Mouse (Mus musculus) embryo, embryonic 10 days (tissue): ENCODE results near the gene Urm1.

ENCODE experiments used
- DNase-seq: peaks from one replicate; pipeline ENCODE4 v3.0.0-alpha.2; 2015; ENCODE audit warnings: low spot score

Gene Urm1

DNA sequence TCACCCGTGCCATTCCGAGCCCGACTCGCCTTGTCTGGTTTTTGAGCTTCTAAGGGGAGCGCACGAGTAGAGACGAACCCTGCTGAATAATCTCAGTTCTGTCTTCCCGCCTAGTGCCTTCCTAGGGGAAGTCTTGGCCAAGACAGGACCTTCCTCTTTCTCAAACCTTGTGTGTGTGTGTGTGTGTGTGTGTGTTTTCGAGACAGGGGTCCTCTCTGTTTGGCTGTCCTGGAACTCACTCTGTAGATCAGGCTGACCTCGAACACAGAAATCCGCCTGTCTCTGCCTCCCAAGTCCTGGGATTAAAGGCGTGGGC, 7.8 kb downstream of the Urm1 start:
- no peak for DNase-seq

DNA sequence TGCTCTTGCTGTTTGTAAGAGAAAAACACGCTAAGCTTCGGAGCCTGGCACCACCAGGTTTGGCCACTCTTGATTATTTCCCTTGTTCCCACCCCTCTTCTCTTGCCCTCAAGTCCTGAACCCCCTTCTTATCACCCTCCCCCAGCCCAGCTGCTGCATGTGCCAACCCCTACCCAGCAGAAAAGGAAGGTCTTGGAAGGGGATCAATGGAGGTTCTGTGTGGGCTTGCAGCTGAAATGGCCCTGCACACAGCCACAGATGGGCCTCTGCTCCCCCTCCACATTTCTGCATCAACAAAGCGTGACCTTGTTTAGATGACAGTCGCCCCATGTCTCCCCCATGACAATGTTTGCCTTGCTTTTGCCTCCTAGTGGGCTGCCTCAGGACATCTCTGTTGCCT, 11.2 kb downstream of the Urm1 start:
- no peak for DNase-seq

DNA sequence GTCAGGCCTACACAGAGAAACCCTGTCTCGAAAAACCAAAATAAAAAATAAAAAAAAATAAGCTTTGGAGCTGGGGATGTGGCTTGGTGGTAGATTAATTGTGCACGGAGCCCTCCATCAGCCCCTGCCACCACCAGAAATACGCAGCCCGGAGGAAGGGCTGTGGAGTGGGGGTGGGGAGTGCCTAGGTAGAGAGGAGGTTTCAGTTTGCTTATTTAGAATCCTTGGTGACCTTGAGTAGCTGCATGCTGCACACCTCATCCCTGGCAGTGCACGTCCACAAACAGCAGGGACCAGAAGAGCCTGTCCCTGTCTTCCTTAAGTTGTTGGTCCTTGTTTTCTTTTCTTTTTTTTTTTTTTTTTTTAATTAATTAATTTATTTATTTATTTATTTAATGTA, 13.9 kb downstream of the Urm1 start:
- no peak for DNase-seq

DNA sequence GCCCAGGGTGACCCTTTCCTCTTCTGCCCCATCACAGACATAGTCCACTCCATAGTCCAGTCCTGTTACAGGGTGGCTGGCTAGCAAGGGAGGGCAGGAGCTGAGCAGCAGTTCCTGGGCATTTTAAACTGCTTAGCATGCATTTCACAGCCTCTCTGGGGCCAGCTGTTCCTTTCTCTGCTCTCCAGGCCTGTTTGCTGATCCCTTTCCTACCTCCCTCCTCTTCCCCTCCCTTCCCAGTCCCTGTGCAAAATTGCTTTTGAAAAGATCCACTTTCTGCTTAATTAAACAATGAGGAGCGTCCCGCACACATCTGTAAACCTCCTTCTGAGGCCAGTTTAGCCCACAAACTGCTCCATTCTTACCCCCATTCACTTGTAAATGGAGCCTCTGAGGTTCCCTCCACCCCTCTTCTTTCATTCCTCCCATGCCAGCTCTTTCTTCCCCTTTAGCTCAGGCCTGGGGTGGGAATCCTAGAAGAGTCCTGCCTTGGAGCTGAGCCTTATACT, 15.6 kb downstream of the Urm1 start:
- peak; percentile 64 for DNase-seq

DNA sequence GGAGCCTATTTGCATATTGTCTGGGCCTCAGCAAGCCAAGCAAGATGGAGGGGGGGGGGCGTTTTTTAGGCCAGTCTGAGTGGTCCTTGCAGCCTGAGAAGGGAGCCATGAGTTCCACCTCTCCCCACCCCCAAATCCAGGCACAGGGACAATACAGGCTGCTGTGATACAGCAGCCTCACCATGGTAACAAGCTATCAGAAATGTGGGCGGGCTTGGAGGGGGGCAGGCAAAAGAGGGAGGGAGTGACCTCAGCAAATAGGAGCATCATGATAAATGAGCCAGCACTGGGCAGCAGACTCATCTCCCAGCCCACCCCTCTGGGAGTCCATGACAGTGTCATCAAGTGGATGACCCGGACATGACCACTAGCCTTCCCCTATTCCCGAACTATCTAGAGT, 19.6 kb downstream of the Urm1 start:
- DNase-seq = peak; percentile 74

DNA sequence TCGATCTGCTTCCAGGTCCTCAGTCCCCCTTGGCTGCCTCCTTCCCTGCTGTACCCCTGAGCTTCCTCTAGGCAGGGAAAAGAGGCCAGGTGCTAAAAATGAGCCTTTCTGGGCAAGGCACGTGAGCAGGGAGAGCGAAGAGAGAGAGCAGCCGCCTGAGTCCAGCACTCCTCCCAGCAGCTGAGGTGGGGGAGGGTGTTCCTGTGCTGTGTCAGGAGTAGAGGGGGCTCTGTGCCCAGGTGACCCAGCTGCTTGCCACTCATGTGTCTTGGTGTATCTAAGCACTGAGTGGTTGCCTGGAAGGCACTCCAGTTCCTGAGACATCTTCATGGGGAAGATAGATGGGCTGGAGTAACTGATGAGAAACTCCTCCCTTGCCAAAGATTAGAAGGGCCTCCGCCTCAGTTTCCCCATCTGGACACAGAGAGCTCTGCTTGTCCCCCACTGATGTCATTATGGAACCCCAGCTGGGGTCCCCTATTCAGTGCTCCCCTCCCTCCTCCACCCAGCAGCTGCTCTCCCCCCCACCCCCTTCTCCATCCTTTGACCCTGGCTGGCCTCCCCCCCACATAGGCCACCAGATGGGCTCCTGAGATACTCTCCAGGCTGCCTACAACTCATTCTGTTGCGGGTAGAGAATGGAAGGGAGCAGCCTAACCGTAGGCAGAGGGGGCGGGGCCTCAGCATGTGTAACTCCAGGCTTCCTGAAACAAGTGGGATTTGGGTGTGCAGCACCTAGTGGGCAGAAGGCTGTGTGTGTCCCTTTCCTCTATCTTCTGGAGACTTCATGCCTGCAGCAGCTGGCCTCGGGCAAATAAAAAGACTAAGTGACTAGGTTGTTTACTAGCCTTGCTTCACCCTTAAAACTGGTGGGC, 23.6 kb downstream of the Urm1 start:
- DNase-seq = peak; percentile 71

DNA sequence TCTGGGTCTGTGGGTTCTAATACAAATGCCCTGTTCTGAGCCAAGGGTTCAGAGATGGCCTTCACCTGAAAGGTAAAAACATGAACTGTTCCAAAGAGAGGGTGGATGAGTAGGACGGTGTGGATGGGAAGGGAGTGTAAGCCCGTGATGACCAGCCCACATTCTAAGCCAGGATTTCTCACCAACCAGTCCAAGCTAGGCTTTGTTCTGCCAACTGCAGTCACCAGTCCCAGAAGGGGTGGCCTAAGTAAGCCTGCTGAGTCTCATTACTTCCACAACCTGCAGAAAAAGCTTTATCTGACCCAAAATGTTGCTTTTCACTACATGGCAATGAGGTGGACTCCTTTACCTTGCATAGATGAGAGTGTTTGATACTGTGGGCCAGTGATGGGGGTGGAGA, 24.2 kb downstream of the Urm1 start:
- peak; percentile 27 for DNase-seq

DNA sequence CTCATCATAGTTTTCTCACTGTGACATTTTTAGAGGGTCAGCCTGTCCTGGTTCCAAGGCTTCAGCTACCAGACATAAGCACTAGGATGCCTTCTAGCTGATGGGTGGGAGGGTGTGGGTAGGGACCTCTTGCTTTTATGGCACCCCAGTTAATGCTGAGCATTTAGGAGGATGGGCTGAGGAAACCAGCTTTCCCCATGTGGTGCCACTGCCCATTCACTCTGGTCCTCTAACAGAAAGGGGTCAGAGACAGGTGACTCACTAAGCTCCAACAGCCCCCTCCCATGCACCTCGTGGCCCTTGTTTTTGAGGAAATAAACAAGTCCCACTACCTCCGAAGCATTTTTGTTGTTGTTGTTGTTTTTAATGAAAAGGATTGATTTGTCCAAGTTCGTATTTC, 24.8 kb downstream of the Urm1 start:
- no peak for DNase-seq

DNA sequence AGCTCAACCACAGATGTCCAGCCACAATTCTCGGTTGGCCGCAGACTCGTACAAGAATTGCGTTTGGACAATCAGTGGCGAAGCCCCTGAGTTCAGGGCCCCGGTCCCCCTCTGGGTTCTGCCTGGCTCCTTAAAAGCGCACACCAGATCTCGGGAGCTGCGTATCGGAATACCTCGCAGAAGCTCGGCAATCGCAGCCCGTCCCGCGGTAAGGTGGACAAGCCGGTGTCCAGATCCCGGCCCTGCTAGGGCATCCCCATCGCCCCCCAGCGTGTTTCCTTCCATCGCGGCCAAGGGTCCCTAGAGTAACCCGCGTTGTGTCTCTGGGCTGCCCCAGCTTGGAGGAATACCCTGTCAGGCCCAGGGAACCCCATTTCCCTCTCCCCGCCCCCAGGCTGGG, 25.8 kb downstream of the Urm1 start:
- DNase-seq = peak; percentile 29

DNA sequence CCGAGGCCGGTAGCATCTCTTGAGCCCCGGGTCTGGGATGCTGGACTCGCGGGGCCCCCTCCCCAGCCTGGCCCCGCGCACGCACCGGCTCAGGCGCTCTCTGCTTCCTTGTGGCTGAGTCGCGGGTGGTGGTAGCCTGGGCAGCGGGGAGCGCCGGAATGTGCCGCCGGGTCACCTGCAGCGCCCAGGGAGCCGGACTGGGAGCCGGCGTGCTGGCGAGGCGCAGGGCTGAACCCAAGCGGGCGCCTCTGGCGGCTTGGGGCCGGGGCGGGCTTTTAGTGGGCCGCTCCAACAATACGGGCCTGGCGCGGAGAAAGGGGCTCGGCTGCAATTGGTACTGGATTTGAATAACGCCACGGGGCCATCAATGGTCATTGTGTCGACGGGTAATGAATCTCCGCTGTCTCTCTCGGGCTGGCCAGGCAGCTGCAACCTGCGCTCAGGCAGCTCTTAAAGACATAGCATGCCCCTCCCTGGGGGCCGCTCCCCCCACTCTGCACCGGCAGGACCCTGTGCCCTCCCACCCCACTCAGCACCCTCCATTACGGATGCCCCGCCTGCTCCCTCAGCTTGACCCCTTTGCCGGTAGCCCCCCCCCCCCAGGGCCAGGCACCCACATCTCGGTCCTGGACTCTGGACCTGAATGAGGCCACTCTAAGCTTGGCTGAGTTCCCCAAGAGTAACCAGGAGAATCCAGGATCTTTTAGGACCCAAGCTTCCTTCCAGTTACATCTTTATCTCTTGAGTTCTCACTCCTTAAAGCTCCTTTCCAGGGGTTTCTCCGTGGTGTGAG, 26.4 kb downstream of the Urm1 start:
- DNase-seq = peak; percentile 87

DNA sequence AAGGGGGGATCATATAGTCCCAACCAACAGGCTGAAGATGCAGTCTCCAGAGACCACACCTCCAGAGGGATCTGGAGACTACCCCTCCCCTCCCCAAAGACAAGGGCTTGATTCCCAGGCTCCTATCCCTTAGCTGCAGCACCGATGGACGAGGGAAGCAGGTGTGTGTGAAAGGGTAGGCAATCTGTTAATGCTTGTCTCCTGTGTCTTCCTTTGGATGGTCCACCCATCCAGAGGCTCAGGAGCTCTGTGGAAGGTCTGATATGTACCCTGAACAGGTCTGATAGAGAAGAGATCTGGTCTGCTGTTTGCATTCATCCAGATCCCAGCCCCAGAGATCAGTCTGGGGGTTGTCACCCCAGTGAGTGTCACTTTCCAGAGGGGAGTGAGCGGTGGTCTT, 27.0 kb downstream of the Urm1 start:
- DNase-seq = peak; percentile 27

DNA sequence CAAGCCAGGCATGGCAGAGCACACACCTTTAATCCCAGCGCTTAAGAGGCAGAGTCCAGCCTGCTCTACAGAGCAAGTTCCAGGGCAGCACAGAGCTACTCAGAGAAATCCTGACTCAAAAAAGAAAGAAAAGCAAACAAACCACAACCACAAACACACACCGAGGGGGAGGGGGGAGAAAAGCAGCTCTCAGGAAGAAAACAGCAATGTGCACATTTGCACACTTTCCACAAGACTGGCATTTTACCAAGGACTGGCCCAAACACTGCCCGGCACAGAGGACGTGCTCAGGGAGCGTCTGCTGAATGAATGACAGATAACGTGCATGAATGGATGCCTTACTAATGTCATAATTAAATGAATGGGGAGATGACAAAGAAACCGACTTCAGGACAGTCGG, 29.2 kb downstream of the Urm1 start:
- no peak for DNase-seq

DNA sequence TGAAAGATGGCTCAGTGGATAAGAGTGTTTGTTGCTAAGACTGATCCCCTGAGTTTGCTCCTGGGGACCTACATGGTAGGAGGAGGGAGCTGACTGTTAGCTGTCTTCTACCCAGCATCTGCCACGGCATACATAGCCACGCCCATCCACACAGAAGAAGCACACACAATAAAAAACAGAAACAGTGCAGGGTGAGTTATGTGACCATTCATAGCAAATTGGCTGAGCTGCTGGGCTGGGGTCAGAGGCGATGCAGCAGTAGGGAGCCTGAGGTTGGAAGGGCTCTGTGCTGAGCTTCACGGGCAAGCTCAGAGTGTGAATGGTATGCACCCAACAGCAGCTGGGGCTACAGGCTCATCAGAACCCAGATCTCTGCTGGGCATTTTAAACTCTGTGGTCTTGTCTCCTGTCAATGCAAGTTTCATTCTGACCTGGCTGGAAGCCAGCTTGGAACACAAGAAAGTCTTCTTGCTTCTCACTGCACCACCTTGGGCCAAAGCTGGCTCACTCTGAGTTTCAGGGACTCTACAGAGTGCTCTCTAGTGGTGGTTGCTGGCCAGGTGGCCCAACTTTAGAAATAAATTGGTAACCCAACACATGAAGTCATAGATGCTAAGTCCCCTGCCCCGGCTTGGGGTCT, 30.1 kb downstream of the Urm1 start:
- peak; percentile 66 for DNase-seq

DNA sequence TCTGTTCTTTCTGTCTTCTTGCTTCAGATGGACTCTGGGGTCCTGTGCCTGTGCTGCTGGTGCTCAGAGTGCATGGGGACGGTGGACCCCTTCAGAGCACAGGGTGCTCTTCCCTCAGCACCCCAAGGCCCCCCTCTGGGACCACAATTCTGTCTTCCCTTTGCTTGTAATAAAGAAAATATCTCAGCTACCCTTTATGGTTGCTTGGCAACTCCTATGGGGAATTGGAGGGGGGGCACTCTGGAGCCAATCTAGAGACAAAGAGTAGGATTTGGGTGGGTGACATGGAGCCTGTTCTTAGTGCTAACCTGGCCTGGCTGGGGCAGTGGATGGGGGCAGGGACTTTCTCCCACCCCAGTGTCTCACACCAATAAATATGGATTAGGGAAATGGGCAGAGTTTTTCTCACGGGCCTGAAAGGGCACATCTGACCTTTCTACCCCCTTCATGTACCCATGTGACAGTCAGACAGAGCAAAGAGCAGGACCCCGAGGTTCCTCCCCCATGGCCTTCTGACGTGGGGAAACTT, 33.1 kb downstream of the Urm1 start:
- peak; percentile 65 for DNase-seq

DNA sequence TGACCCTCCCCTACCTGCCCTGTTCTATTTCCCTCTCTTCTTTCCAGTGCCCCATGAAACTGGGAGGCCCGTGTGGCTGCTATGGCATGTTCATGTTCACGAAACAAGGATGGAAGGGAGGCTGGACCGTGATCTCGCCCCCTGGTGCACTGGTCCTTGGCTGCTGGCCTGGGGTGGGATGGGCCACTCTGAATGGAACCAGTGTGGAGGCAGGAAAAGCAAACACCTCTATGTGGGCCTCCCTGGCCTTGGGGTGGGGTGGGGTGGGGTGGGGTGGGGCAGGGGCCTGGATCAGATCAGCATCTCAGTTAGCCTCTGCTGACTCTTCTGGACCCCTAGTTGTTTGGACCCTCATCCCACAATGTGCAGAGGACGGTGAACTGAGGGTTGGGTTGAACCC, 33.9 kb downstream of the Urm1 start:
- no peak for DNase-seq

DNA sequence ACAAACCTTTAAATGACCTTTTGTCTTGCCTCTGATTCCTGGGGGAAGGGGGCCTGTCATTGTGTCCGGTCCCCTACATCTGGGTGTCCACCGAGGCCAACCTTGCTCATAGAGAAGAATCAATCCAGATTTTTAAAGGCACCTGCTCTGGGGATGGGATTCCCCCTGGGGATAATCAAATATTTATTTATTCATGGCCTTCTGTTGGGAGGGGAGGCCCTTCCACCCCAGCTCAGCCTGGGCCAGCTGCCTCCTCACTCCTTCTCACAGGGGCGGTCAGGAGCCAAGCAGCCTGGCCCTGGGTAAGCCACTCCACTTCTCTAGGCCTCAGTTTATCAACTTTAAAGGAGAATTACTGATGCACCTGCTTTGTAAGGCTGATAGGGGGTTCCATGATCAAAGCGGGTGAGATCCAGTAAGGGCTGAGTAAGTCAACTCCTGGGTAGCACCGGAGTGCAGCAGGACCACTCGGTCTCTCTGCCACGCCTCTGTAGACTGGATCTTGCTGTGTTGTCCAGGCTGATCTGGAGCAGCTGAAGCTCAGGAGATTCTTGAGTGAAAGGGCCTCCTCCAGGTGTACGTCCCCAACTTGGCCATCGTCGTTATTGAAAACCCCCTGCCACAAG, 35.8 kb downstream of the Urm1 start:
- peak; percentile 48 for DNase-seq

DNA sequence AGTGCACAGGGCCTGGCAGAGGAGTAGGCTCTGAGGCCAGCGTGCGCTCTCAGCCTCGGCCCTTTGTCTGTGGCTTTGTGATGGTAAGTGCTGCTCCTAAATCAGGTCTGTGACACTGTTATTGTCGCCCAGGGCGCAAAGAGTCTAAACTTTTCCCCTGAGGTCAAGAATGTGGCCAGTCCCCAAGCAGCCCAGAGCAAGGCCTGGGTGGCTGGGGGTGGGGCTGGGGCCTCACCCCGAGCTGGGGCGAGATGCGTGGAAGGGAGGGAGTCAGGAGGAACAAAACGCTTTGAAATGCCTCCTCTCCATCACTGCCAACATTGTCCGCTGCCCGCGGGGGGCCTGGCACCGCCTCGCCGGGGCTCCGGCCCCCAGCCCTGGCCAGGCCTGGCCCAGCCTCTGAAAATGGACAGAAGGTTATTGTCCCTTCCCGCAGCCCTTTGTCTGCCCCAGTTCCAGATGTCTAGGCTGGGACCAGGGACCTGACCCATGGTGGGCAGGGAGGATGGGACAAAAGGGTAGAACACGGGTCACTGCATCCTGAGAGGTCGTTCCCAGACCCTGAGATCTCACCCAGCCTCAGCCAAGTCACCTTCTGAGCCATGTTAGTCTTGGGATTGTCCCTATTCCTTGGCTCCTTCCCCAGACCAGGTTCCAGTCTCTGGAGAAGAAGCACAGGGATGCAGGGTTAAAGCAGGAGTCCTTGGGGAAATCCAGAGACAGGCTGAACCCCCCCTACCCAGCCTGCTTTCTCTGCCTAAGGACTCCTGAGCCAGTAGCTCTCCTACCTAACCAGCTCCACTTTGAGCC, 36.8 kb downstream of the Urm1 start:
- DNase-seq = peak; percentile 87

DNA sequence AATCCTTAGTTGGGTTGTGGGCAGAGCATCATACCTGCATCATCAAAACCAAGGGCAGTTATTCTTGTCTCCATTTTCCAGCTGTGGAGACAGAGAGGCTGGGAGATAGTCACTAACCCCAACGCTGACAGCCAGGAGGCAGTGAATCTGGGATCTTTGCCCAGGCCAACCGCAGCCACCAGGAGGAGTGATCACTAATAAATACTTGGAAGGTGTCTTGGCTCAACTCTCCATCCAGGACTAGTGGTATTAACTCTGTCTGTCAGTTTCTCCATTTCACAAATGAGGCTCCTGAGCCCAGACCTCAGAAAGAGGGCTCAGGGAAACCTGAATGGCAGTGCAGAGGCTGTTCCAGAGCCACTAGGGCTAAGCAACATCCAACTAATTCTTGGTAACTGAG, 37.5 kb downstream of the Urm1 start:
- no peak for DNase-seq

DNA sequence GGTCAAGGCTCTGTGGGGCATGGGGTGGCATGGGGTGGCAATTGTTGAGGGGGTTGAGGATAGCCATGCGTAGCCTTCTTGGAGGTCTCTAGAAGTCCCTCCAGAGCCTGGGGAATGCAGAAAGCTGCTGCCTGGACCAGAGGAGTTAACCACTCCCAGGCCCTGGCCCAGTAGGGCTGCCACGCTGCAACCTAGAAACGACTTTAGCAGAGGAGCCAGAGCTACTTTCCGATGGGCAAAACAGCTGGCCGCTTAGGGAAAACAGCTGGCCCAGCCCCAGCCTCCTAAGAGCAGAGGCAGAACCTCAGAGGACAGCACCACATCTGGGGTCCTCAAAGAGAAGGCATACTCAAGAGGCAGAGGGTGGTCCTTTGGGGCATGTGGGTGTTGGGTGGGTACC, 38.1 kb downstream of the Urm1 start:
- no peak for DNase-seq

DNA sequence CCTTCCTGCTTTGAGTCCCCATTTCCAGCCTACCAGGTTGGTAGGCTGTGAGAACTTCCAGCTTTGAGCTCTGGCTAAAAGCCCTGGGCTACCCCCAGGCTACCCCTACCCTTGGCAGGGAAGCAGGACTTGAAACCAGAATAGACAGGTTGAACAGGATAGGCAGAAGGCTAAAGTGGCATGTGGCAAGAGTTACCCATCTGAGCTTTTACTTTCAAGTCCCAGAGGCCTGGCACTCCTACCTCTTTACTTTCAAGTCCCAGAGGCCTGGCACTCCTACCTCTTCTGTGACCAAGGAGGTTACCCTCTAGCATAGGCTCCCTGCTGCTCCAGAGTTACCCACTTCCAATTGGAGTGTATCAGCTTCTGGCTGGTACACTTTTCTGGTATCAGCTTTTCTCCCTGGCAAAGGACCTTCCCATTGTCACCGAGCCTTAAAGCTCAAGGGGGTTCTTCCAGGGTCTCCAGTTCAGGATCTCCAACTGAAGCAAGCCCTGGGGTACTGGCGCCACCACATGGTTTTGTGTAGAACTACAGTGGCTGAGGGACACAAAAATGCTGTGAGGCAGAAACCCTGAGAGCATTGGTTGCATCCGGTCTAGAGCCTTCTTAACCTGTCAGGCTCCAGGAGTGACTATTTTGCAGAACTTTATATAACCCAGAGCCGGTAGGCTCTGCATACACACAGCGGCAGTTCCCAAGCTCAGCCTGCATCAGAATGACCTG, 39.0 kb downstream of the Urm1 start:
- DNase-seq = peak; percentile 87

DNA sequence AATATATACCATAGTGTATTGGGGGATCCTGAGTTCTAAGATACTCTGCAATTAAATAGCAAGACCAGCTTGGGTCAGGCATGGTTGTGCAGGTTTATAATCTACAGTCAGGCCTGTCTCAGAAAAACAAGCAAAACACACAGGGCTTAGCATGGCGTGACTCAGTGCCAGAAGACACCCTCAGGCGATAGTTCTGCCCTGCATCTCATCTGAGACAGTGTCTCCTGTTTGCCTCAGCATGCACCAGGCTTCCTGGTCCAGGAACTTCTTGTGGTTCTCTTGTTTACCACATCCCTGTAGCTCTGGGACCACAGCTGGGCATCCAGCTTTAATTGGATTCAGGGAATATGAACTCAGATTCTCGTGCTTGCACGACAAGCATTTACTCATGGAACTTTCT, 45.2 kb downstream of the Urm1 start:
- DNase-seq = no peak
